Mouse (Mus musculus) forebrain, embryonic 11.5 days (tissue): ENCODE results near the gene Mdfic. TPM values are rescaled to one million over a fixed set of nuclear protein-coding genes. Genes with fewer than 3 reads are reported as not detected.

ENCODE experiments used
- ATAC-seq: fragments of 200-750 bp; cut with Nextera tagmentation; replicated peaks from 2 replicates; pipeline ENCODE4 v1.8.0; 2017; ENCODE audit warnings: moderate TSS enrichment; ENCODE audit not compliant: low FRiP score
- DNase-seq: peaks from one replicate; pipeline ENCODE4 v3.0.0-alpha.2; 2017; ENCODE audit warnings: low spot score
- H3K27ac ChIP-seq: fragments of 300-500 bp; sonication (generic); 2 replicates; pipeline ENCODE4 v1.5.1; 2014; ENCODE audit warnings: low read depth, low read length
- H3K27me3 ChIP-seq: fragments of 300-500 bp; sonication (generic); 2 replicates; pipeline ENCODE4 v1.6.1; 2014; ENCODE audit warnings: mild to moderate bottlenecking, low read length, mixed read lengths; ENCODE audit not compliant: control insufficient read depth, insufficient read depth
- H3K36me3 ChIP-seq: fragments of 300-500 bp; sonication (generic); 2 replicates; pipeline ENCODE4 v1.6.1; 2014; ENCODE audit warnings: mild to moderate bottlenecking, low read length, moderate library complexity, mixed read lengths; ENCODE audit not compliant: control insufficient read depth, insufficient read depth
- H3K4me1 ChIP-seq: fragments of 300-500 bp; sonication (generic); replicated peaks from 2 replicates; pipeline ENCODE4 v1.6.1; 2014; ENCODE audit warnings: low read length, mixed read lengths; ENCODE audit not compliant: control insufficient read depth, insufficient read depth
- H3K4me2 ChIP-seq: fragments of 300-500 bp; sonication (generic); 2 replicates; pipeline ENCODE4 v1.6.1; 2014; ENCODE audit warnings: low read depth, mild to moderate bottlenecking, low read length, moderate library complexity, mixed read lengths; ENCODE audit not compliant: severe bottlenecking
- H3K4me3 ChIP-seq: fragments of 300-500 bp; sonication (generic); 2 replicates; pipeline ENCODE4 v1.5.1; 2014; ENCODE audit warnings: low read depth, low read length
- H3K9ac ChIP-seq: fragments of 300-500 bp; sonication (generic); 2 replicates; pipeline ENCODE4 v1.6.1; 2014; ENCODE audit warnings: low read length
- H3K9me3 ChIP-seq: fragments of 300-500 bp; sonication (generic); 2 replicates; pipeline ENCODE4 v1.6.1; 2016; ENCODE audit warnings: low read length, mixed read lengths; ENCODE audit not compliant: control insufficient read depth
- WGBS: fragments of 180-500 bp; shearing (Covaris S2); extraction: QIAGEN DNeasy Blood & Tissue Kit; methylation state at CpG from one replicate; pipeline ENCODE4 v1.1.7; 2014; 5-methylcytosine and 5-hydroxymethylcytosine counted together
- polyA plus RNA-seq: library from polyadenylated mRNA; unstranded; fragments of >200 nt; fragmentation: Nextera tagmentation; extraction: Ambion mirVana; gene quantifications from 2 replicates; pipeline ENCODE4 v1.2.1, GENCODE M21; 2014

Gene Mdfic
- polyA plus RNA-seq, 1 experiment from 2014 or later, result 5.7 TPM

- no peak overlapping the region for H3K4me3 ChIP-seq
- H3K4me1 ChIP-seq, result peaks cover 3% of the 10 kb centered on the region; the same call in 1 of the 2 replicates
- no peaks in the 10 kb centered on the region for H3K27me3 ChIP-seq
- ATAC-seq (peak; percentile 84), DNase-seq (no peak)
- H3K27ac ChIP-seq, result no peak overlapping the region
- no peaks in the 10 kb centered on the region for H3K9me3 ChIP-seq
- H3K9ac ChIP-seq, result no peak overlapping the region
- no peak overlapping the region for H3K4me2 ChIP-seq
- no peaks in the 10 kb centered on the region for H3K36me3 ChIP-seq
- 37% methylated on average over 6 of the region's 6 CpGs for WGBS
These were observed 24.9 kb downstream of the Mdfic start for GRCm38 (mm10) chr6:15745313-15745712.

GRCm38 (mm10) chr6:15745891-15746290, 25.4 kb downstream of the Mdfic start:
- H3K9ac ChIP-seq, result no peak overlapping the region
- DNase-seq, result no peak
- no peaks in the 10 kb centered on the region for H3K27me3 ChIP-seq
- no peak overlapping the region for H3K27ac ChIP-seq
- no peak overlapping the region for H3K4me2 ChIP-seq
- peaks cover 3% of the 10 kb centered on the region; the same call in 1 of the 2 replicates for H3K4me1 ChIP-seq
- no peaks in the 10 kb centered on the region for H3K36me3 ChIP-seq
- peak; percentile 32; the same call in 1 of the 2 replicates for ATAC-seq
- no peaks in the 10 kb centered on the region for H3K9me3 ChIP-seq
- no peak overlapping the region for H3K4me3 ChIP-seq
- 83% methylated on average over 5 of the region's 5 CpGs for WGBS

DNA sequence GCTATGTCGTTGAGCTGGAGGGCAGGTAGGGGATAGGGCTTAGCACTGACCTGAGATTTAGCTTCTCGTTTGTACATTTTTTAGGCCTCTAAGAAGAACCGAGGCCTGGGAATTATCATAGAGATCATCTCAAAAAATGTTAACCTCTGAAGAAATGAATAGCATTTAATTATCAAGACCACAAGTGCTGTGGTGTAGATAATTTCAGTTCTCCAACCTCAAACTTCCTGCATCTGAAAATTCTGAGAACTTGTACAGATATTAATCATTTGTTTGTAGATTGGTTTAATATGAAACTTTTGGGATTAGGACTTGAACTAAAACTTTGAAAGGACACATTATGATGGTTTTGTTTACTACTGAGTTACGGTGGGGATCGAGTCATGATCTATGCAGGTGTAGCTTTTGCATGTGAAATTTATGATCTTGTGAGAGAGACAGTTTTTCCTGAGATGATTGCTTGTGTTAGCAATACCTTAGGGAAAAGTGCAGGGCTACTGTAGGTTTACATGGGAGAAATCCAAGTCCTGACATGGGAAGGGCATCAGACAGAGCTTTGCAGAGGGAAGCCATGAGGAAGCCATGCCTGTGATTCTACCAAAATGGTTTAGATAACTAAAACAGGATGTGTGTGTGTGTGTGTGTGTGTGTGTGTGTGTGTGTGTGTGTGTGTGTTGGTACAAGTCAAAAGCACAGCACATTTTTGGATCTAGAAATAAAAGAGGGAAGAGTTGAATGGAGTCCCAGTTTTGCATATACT, 27.1 kb downstream of the Mdfic start:
- WGBS, result 96% methylated on average over 5 of the region's 5 CpGs
- no peak for DNase-seq
- H3K9me3 ChIP-seq, result no peaks in the 10 kb centered on the region
- no peak overlapping the region for H3K27ac ChIP-seq
- no peaks in the 10 kb centered on the region for H3K36me3 ChIP-seq
- no peaks in the 10 kb centered on the region for H3K27me3 ChIP-seq
- H3K4me3 ChIP-seq, result no peak overlapping the region
- ATAC-seq, result no peak
- no peak overlapping the region for H3K4me2 ChIP-seq
- H3K4me1 ChIP-seq, result peaks cover 3% of the 10 kb centered on the region; the same call in 1 of the 2 replicates
- H3K9ac ChIP-seq, result no peak overlapping the region

- H3K4me3 ChIP-seq, result no peak overlapping the region
- no peaks in the 10 kb centered on the region for H3K9me3 ChIP-seq
- peaks cover 3% of the 10 kb centered on the region; the same call in 1 of the 2 replicates for H3K4me1 ChIP-seq
- no peak overlapping the region for H3K4me2 ChIP-seq
- 96% methylated on average over 1 of the region's 1 CpGs for WGBS
- H3K36me3 ChIP-seq, result no peaks in the 10 kb centered on the region
- H3K27me3 ChIP-seq, result no peaks in the 10 kb centered on the region
- DNase-seq, result no peak
- no peak for ATAC-seq
- no peak overlapping the region for H3K27ac ChIP-seq
- H3K9ac ChIP-seq, result no peak overlapping the region
These were observed 27.8 kb downstream of the Mdfic start for GRCm38 (mm10) chr6:15748236-15748635.

GRCm38 (mm10) chr6:15748943-15749342, 28.5 kb downstream of the Mdfic start:
- Histone ChIP-seq H3K9ac (no peak overlapping the region), H3K36me3 (no peaks in the 10 kb centered on the region), H3K27ac (no peak overlapping the region), H3K4me1 (peaks cover 3% of the 10 kb centered on the region; the same call in 1 of the 2 replicates), H3K4me2 (no peak overlapping the region), H3K4me3 (no peak overlapping the region), H3K27me3 (no peaks in the 10 kb centered on the region), H3K9me3 (no peaks in the 10 kb centered on the region)
- DNase-seq (no peak), ATAC-seq (no peak)
- WGBS, result 100% methylated on average over 2 of the region's 2 CpGs

- H3K36me3 ChIP-seq, result no peaks in the 10 kb centered on the region
- H3K4me1 ChIP-seq, result peaks cover 3% of the 10 kb centered on the region; the same call in 1 of the 2 replicates
- H3K27me3 ChIP-seq, result no peaks in the 10 kb centered on the region
- WGBS, result 80% methylated on average over 5 of the region's 5 CpGs
- DNase-seq, result no peak
- no peak overlapping the region for H3K9ac ChIP-seq
- no peak for ATAC-seq
- H3K4me2 ChIP-seq, result no peak overlapping the region
- H3K27ac ChIP-seq, result no peak overlapping the region
- no peak overlapping the region for H3K4me3 ChIP-seq
- H3K9me3 ChIP-seq, result no peaks in the 10 kb centered on the region
These were observed 29.6 kb downstream of the Mdfic start for GRCm38 (mm10) chr6:15750101-15750500.

DNA sequence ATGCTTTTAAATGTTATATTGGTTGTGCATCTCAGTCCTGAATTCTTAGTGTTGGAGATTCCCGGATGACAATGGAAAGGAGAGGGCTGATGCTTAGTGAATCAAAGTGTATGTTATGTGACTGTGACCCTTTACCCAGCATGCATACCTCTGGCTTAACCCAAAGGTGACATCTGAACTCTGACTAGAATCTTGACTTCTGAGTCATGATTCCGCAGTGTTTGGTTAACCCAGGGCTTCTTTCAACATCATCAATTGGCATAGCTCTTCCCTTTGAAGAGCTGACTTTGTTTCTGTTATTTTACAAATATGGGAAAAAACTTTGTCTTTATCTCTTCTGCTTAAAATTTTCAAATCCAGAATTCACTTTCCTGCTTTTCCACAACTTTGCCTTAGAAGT, 30.9 kb downstream of the Mdfic start:
- H3K36me3 ChIP-seq, result no peaks in the 10 kb centered on the region
- no peak overlapping the region for H3K9ac ChIP-seq
- ATAC-seq (no peak), DNase-seq (no peak)
- no peak overlapping the region for H3K4me2 ChIP-seq
- no peak overlapping the region for H3K4me3 ChIP-seq
- H3K4me1 ChIP-seq, result no peaks in the 10 kb centered on the region
- H3K27me3 ChIP-seq, result no peaks in the 10 kb centered on the region
- H3K9me3 ChIP-seq, result no peaks in the 10 kb centered on the region
- WGBS, result 87% methylated on average over 2 of the region's 2 CpGs
- no peak overlapping the region for H3K27ac ChIP-seq

DNA sequence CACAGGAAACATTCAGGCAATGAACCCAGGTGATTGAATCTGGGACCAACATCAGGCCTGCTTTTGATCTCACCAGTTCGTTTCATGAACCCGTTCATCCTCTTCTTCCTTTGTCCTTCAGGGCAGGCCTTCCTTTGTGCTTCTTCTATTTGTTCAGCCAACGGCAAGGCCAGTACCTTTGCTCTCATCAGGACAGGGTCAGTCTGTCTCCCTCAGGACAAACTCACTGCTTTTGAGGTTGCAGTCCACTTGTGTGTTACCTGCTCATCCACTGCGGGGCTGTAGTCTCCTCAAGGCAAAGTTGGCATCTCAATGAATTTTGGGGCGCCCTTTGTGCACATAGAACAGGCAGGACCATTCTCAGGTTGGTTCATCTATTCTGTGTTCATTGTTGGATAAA, 31.7 kb downstream of the Mdfic start:
- whole genome bisulfite sequencing, result 91% methylated on average over 5 of the region's 5 CpGs

GRCm38 (mm10) chr6:15753208-15753607, 32.7 kb downstream of the Mdfic start:
- ATAC-seq, result no peak
- Histone ChIP-seq H3K9ac (no peak overlapping the region), H3K9me3 (no peaks in the 10 kb centered on the region), H3K27ac (no peak overlapping the region), H3K4me2 (no peak overlapping the region), H3K4me3 (no peak overlapping the region), H3K4me1 (no peaks in the 10 kb centered on the region), H3K36me3 (no peaks in the 10 kb centered on the region), H3K27me3 (no peaks in the 10 kb centered on the region)
- no peak for DNase-seq

More for the DNA sequence above, 31.7 kb downstream of the Mdfic start:
- Histone ChIP-seq H3K4me3 (no peak overlapping the region), H3K27me3 (no peaks in the 10 kb centered on the region), H3K4me1 (no peaks in the 10 kb centered on the region), H3K9ac (no peak overlapping the region), H3K9me3 (no peaks in the 10 kb centered on the region), H3K4me2 (no peak overlapping the region), H3K36me3 (no peaks in the 10 kb centered on the region), H3K27ac (no peak overlapping the region)
- ATAC-seq (no peak), DNase-seq (no peak)
